Mouse (Mus musculus): ENCODE measurements around the gene Topors. TPM values are rescaled to one million over a fixed set of nuclear protein-coding genes. Genes with fewer than 3 reads are reported as not detected.
A peak's percentile ranks its signal among the peaks of the same experiment; 100 is the strongest.

Topors gene
- polyA plus RNA-seq, 1 experiment from 2014 or later: 14.1 TPM

DNA sequence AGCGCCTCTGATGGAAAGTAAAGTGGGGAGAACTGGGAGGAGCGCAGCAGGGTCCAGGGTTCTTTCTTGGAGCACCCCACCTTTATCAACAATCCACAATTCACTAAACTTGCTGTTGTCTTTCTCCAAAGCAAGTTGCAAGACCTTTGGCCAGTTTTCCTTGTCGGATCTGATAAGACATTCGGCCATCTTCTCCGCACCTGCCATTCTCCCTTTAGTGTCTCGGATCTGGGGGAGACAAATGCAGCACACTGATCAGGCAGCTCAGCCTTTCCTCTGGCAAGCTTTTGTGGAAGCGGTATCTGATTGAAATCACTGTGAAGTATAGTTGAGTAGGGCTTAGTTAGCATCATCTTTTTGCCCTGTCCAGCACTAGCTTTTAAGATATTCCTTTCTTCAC lies 41.8 kb downstream of the Topors start:
- Histone ChIP-seq H3K9ac (no peak overlapping the region), H3K36me3 (replicated peaks) (0 out of 2 replicates have a peak, but pooled peaks cover 6% of the 10 kb centered on the region), H3K9me3 (replicated peaks) (no peaks in the 10 kb centered on the region), H3K4me2 (no peak overlapping the region), H3K4me1 (replicated peaks) (no peaks in the 10 kb centered on the region), H3K27me3 (no peaks in the 10 kb centered on the region), H3K27ac (replicated peaks) (no peak overlapping the region), H3K4me3 (replicated peaks) (no peak overlapping the region)
- WGBS (ENCODE audit: insufficient replicate concordance): 75% methylated on average over 7 of the region's 7 CpGs
- ATAC-seq (ENCODE audit: insufficient read depth): no peak

DNA sequence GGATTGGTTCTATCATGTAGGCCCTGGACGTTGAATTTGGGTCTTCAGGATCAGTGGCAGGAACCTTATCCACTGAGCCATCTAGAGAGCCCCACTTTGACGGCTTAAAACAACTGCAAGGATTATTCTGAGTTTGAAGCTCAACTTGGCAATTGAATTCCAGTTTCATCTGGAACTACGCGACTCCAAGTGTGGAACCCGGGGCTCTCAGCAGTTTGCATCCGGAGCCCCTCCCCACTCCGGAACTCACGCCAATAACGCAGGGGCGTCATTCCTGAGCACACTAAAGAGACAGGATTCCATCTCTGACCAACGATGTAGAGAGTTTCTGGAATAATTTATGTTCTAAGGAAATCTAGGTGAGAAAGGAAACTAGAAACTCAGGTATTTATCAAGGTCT lies 42.5 kb downstream of the Topors start:
- Histone ChIP-seq H3K4me2 (no peak overlapping the region), H3K36me3 (replicated peaks) (0 out of 2 replicates have a peak, but pooled peaks cover 7% of the 10 kb centered on the region), H3K9ac (no peak overlapping the region), H3K4me3 (replicated peaks) (no peak overlapping the region), H3K9me3 (replicated peaks) (no peaks in the 10 kb centered on the region), H3K27ac (replicated peaks) (no peak overlapping the region), H3K27me3 (no peaks in the 10 kb centered on the region), H3K4me1 (replicated peaks) (no peaks in the 10 kb centered on the region)
- 75% methylated on average over 11 of the region's 11 CpGs for WGBS (ENCODE audit: insufficient replicate concordance)
- no peak for ATAC-seq (ENCODE audit: insufficient read depth)

DNA sequence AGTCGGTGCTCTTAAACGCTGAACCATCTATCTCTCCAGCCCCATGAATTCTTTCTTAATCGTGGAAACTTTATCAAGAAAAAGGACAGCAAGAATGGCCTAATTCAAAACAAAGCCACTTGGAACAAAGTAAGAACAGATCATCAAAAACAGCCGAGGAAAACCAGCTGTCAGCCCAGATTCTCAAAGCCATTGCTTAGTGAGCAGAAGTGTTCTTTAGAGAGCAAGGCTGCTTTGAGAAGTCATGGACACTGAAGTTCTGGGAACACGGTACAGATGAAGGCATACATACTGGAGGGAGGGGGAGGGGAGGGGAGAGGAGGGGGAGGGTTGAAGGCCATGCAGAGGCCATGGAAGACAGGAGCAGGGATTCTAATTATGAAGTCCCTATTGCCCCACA lies 43.6 kb downstream of the Topors start:
- 0 out of 2 replicates have a peak, but pooled peaks cover 7% of the 10 kb centered on the region for H3K36me3 ChIP-seq (replicated peaks)
- H3K9ac ChIP-seq: no peak overlapping the region
- no peaks in the 10 kb centered on the region for H3K4me1 ChIP-seq (replicated peaks)
- no peaks in the 10 kb centered on the region for H3K27me3 ChIP-seq
- no peak overlapping the region for H3K27ac ChIP-seq (replicated peaks)
- 66% methylated on average over 5 of the region's 5 CpGs for WGBS (ENCODE audit: insufficient replicate concordance)
- H3K4me3 ChIP-seq (replicated peaks): no peak overlapping the region
- no peak for ATAC-seq (ENCODE audit: insufficient read depth)
- no peaks in the 10 kb centered on the region for H3K9me3 ChIP-seq (replicated peaks)
- no peak overlapping the region for H3K4me2 ChIP-seq

DNA sequence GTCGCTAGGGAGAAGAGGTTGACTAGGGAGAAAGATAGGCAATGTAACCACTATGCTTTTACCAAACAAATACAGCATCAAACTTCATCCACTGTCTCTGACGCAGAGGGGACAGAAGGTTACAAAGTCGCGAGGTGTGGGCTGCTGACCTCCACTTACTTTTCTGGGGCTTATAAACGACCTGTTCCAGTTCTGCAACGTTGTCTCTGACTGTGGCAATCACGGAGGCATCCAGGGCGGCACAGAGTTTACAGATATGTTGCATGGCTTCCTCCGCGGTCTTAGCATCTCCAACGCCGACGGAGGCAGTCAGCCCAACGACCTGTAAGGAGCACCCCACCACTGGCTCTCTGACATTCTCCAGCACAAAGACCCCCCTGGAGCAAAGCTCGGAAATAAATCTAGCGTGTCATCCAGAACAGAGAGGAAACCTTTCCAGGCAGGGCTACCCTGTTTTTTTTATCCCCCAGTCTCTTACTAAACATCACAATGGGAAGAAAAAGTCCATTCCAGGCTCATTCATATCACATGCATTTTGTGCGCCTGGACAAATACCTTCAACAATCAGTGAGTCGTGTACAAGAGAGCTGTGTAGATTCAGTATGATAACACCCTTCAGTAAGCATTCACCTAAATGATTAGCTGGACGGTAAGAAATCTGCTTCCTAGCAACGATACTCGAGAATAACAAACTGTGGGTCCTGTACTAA lies 47.6 kb downstream of the Topors start:
- Histone ChIP-seq H3K9me3 (replicated peaks) (no peaks in the 10 kb centered on the region), H3K4me2 (no peak overlapping the region), H3K27me3 (no peaks in the 10 kb centered on the region), H3K4me1 (replicated peaks) (no peaks in the 10 kb centered on the region), H3K9ac (no peak overlapping the region), H3K36me3 (replicated peaks) (peaks cover 8% of the 10 kb centered on the region; the same call in 1 of the 2 replicates), H3K27ac (replicated peaks) (no peak overlapping the region), H3K4me3 (replicated peaks) (no peak overlapping the region)
- WGBS (ENCODE audit: insufficient replicate concordance): 54% methylated on average over 21 of the region's 21 CpGs
- no peak for ATAC-seq (ENCODE audit: insufficient read depth)

DNA sequence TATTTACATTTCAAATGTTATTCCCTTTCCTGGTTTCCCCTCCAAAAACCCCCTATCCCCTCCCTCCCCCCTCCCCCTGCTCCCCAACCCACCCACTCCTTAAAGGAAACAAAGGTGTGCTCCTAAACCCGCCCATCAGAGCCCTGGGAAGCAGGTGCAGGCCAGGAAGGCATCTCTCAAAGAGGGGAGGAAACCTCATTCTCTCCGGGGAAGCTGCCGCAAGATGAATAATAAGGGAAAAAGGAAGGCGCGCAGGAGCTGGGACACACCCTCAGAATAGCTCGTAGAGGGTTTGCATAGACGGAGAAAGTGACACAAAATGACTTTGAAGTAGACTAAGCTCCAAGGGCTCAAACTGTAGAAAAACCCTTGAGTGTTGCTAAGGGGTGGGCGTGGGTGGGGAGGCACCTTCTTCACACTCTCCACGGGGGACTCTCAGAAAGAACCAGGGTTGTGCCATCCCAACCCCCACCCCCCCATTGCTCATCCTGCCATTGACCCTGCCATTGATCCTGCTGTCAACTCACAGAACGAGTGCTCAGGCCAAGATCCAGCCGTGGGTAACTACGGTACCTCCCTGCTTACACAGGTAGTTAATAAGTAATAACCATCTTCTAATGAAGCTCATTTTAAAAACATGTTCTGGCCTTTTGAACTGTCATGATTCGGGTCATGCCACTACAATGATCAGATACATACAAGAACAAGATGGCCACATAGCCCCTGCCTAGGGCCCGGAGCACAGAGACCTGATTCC lies 48.5 kb downstream of the Topors start:
- no peak overlapping the region for H3K9ac ChIP-seq
- 35% methylated on average over 14 of the region's 14 CpGs for WGBS (ENCODE audit: insufficient replicate concordance)
- no peak overlapping the region; the same call in 1 of the 2 replicates for H3K4me2 ChIP-seq
- peaks cover 11% of the 10 kb centered on the region; the same call in 1 of the 2 replicates for H3K36me3 ChIP-seq (replicated peaks)
- H3K27me3 ChIP-seq: no peaks in the 10 kb centered on the region
- H3K4me1 ChIP-seq (replicated peaks): no peaks in the 10 kb centered on the region
- H3K4me3 ChIP-seq (replicated peaks): no peak overlapping the region
- ATAC-seq (ENCODE audit: insufficient read depth): peak; percentile 63
- no peak overlapping the region for H3K27ac ChIP-seq (replicated peaks)
- no peaks in the 10 kb centered on the region for H3K9me3 ChIP-seq (replicated peaks)

DNA sequence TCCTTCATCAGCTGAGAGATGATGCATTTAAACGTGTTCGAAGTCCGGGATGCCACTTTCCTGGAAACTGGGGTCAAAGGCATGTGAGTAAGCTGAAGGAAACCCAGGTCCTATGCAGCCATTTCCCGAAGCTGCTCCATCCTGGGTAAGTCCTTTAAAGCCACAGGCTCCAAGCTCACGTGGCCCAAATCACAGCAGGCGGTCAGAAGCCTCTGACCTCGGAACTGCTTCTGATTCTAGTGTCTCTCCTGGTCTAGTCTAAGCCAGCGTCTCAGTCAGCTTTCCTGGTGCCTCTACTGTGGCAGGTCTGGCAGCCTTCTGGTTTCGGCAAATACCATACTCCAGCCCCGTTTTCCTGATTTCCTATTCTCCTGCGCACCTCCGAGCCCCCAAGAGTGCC lies 49.2 kb downstream of the Topors start:
- Histone ChIP-seq H3K27me3 (no peaks in the 10 kb centered on the region), H3K4me3 (replicated peaks) (no peak overlapping the region), H3K4me2 (no peak overlapping the region), H3K4me1 (replicated peaks) (no peaks in the 10 kb centered on the region), H3K27ac (replicated peaks) (no peak overlapping the region), H3K9me3 (replicated peaks) (no peaks in the 10 kb centered on the region), H3K36me3 (replicated peaks) (peaks cover 11% of the 10 kb centered on the region; the same call in 1 of the 2 replicates), H3K9ac (no peak overlapping the region)
- ATAC-seq (ENCODE audit: insufficient read depth): no peak
- WGBS (ENCODE audit: insufficient replicate concordance): 40% methylated on average over 12 of the region's 12 CpGs

DNA sequence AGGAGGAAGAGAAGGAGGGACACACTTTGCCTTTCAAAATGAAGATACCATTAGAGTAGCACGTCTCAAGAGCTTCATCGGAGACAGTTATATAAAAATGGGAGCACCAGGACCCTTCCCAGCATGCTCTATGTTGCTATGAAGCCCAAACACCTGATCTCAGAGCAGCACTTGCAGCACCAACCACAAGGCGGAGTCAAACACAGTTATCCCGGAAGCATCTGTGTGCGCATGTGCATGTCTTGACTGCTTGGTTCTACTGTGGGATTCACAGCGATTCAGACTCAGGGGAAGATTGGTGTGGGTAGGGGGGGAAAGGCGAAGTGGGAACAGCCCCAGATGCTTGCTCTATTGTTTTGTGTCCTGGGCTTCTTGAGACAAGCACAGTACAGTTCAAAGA lies 51.3 kb downstream of the Topors start:
- Histone ChIP-seq H3K4me1 (replicated peaks) (no peaks in the 10 kb centered on the region), H3K9me3 (replicated peaks) (no peaks in the 10 kb centered on the region), H3K27me3 (no peaks in the 10 kb centered on the region), H3K27ac (replicated peaks) (no peak overlapping the region), H3K9ac (no peak overlapping the region), H3K36me3 (replicated peaks) (peaks cover 11% of the 10 kb centered on the region; the same call in 1 of the 2 replicates), H3K4me2 (no peak overlapping the region), H3K4me3 (replicated peaks) (no peak overlapping the region)
- 53% methylated on average over 7 of the region's 7 CpGs for WGBS (ENCODE audit: insufficient replicate concordance)
- ATAC-seq (ENCODE audit: insufficient read depth): no peak

DNA sequence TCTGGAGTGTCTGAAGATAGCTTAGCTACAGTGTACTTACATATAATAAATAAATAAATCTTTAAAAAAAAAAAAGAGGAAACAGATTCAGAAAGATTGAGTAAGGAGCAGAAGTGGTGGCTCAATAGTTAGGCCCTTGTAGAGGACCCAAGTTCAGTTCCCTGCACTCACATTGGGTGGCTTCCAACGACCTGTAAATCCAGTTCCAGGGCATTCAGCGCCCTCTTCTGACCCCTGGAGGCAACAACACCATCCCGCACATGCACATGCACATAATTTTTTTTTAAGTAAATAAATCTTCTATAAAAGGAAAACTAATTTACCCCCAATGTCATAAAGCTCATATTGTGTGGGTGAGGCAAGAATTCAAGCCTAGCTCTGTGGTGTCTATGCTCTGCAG lies 51.7 kb downstream of the Topors start:
- no peak for ATAC-seq (ENCODE audit: insufficient read depth)
- WGBS (ENCODE audit: insufficient replicate concordance): 43% methylated on average over 3 of the region's 3 CpGs
- no peaks in the 10 kb centered on the region for H3K4me1 ChIP-seq (replicated peaks)
- H3K27me3 ChIP-seq: no peaks in the 10 kb centered on the region
- H3K9me3 ChIP-seq (replicated peaks): no peaks in the 10 kb centered on the region
- H3K27ac ChIP-seq (replicated peaks): no peak overlapping the region
- H3K4me3 ChIP-seq (replicated peaks): no peak overlapping the region
- H3K9ac ChIP-seq: no peak overlapping the region
- H3K4me2 ChIP-seq: no peak overlapping the region
- peaks cover 9% of the 10 kb centered on the region; the same call in 1 of the 2 replicates for H3K36me3 ChIP-seq (replicated peaks)

DNA sequence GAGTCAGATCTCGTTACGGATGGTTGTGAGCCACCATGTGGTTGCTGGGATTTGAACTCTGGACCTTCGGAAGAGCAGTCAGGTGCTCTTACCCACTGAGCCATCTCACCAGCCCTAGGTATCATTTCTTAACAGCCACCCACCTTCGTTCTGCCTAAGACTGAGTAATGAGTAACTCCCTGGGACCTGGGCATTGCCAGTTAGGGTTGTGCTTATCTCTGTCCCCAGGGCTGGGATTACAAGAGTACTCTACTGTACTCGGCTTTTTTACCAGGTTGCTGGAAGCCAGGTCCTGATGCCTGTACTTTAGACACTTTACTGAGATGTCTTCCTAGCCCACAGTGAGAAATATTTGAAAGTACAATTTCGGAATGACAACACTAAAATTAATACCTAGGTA lies 57.5 kb downstream of the Topors start:
- 56% methylated on average over 4 of the region's 6 CpGs for WGBS (ENCODE audit: insufficient replicate concordance)
- H3K36me3 ChIP-seq (replicated peaks): peaks cover 18% of the 10 kb centered on the region; the same call in 1 of the 2 replicates
- no peak overlapping the region for H3K4me3 ChIP-seq (replicated peaks)

More for the DNA sequence above, 57.5 kb downstream of the Topors start:
- Histone ChIP-seq H3K27me3 (no peaks in the 10 kb centered on the region), H3K4me2 (no peak overlapping the region), H3K9me3 (replicated peaks) (no peaks in the 10 kb centered on the region), H3K4me1 (replicated peaks) (no peaks in the 10 kb centered on the region), H3K27ac (replicated peaks) (no peak overlapping the region), H3K9ac (no peak overlapping the region)
- ATAC-seq (ENCODE audit: insufficient read depth): no peak

All from liver, embryonic 15.5 days (tissue).